Mouse (Mus musculus): ENCODE measurements around the gene Lrrc61.

DNA sequence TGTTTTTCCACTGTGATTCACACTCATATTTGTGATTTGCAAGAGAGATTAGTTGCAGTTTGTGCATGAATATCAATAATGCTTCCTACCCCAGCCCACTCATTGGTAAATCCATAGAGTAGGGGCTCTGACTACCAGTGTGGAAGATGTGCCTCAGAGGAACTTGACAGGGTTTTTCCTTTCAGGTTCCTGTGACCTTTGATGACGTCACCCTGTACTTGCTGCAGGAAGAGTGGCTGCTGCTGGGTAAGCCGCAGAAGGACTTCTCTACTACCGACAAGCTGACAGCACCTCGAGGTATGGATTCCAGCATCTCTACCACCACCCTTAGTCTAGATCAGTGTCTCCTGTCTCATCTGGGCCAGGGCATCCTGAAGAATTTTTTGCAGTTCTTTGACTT, 46.5 kb upstream of the Lrrc61 start:
- TF ChIP-seq EP300 (IDR thresholded peaks at IDR 0.05; ENCODE audit: insufficient read depth, low read depth, low read length): no peak
- no peak for TF ChIP-seq CTCF (IDR thresholded peaks at IDR 0.05; ENCODE audit: low read depth, low read length)
- no peak for TF ChIP-seq POLR2A (IDR thresholded peaks at IDR 0.05; ENCODE audit: insufficient read depth, low read length)

All from ES-Bruce4 (cell line).